14 mouse cellular contexts compared by ENCODE assay signal in genomic region chr8:45110813-45111104, GRCm38 (mm10). TPM values are rescaled to one million over a fixed set of nuclear protein-coding genes. Genes with fewer than 3 reads are reported as not detected.
DNase-seq lines count a peak whose midpoint lies in the region; ATAC-seq and TF ChIP-seq lines count a peak whose summit lies in the region.
"Had no signal": no experiment of that assay in that cellular context is flagged by ENCODE, and none has a peak within 500 bp of the region (broad histone marks: within the 10 kb centered on the region; RNA-seq: fewer than 3 reads in every experiment).

No protein-coding gene starts in this region.

- H3K9me3 ChIP-seq in heart, embryonic 11.5 days (replicated peaks; ENCODE audit: control insufficient read depth, low read length), result no peaks in the 10 kb centered on the region
- H3K9me3 ChIP-seq in ES-E14 (ENCODE audit: control insufficient read depth, insufficient read depth, low read depth, low read length), result no peaks in the 10 kb centered on the region
- no peaks in the 10 kb centered on the region for H3K9me3 ChIP-seq in forebrain, embryonic 15.5 days
- H3K9me3 ChIP-seq in limb, embryonic 15.5 days, result no peaks in the 10 kb centered on the region

- H3K4me1 ChIP-seq in heart, embryonic 11.5 days (ENCODE audit: control insufficient read depth, insufficient read depth, low read length), result no peaks in the 10 kb centered on the region
- peaks cover 5 to 6% of the 10 kb centered on the region in 2 experiments; a peak in 3 of 4 replicates for H3K4me1 ChIP-seq in ES-E14 (ENCODE audit: control insufficient read depth in 2 of 2, insufficient read depth in 2 of 2, low read length in 2 of 2, poor library complexity in 1 of 2)
- peaks cover 15% of the 10 kb centered on the region; the same call in 1 of the 2 replicates for H3K4me1 ChIP-seq in forebrain, embryonic 15.5 days
- H3K4me1 ChIP-seq in limb, embryonic 15.5 days, result peaks cover 11% of the 10 kb centered on the region; the same call in 1 of the 2 replicates

- peak overlapping the region; percentile 58; the same call in 1 of the 2 replicates for H3K4me2 ChIP-seq in heart, embryonic 11.5 days
- peak overlapping the region; percentile 50 for H3K4me2 ChIP-seq in forebrain, embryonic 15.5 days (replicated peaks)
- peak overlapping the region; percentile 43 for H3K4me2 ChIP-seq in limb, embryonic 15.5 days

- in situ Hi-C loops in ES-E14 (cut with MboI; ENCODE audit: low sequenced_read_pairs in 2 of 2, unreplicated experiment in 2 of 2), result no loop called here

- no peak overlapping the region; the same call in 1 of the 2 replicates for H3K4me3 ChIP-seq in heart, embryonic 11.5 days (ENCODE audit: low read depth, low read length)
- no peak overlapping the region for H3K4me3 ChIP-seq in ES-E14 (ENCODE audit: insufficient read depth in 1 of 2, low read depth in 1 of 2, low read length in 2 of 2, poor library complexity in 1 of 2, severe bottlenecking in 1 of 2)
- H3K4me3 ChIP-seq in forebrain, embryonic 15.5 days, result peak overlapping the region; percentile 31
- H3K4me3 ChIP-seq in limb, embryonic 15.5 days, result no peak overlapping the region

- peaks cover 7% of the 10 kb centered on the region; the same call in 1 of the 2 replicates for H3K27me3 ChIP-seq in heart, embryonic 11.5 days (ENCODE audit: control insufficient read depth, insufficient read depth, low read length)
- H3K27me3 ChIP-seq in forebrain, embryonic 15.5 days, result no peaks in the 10 kb centered on the region
- peaks cover 15% of the 10 kb centered on the region; the same call in 1 of the 2 replicates for H3K27me3 ChIP-seq in limb, embryonic 15.5 days

- H3K36me3 ChIP-seq in heart, embryonic 11.5 days (ENCODE audit: control insufficient read depth, insufficient read depth, low read length), result no peaks in the 10 kb centered on the region
- no peaks in the 10 kb centered on the region for H3K36me3 ChIP-seq in ES-E14 (ENCODE audit: control insufficient read depth, insufficient read depth, low read length, poor library complexity, severe bottlenecking)
- no peaks in the 10 kb centered on the region for H3K36me3 ChIP-seq in forebrain, embryonic 15.5 days
- no peaks in the 10 kb centered on the region for H3K36me3 ChIP-seq in limb, embryonic 15.5 days

- no peak overlapping the region for H3K9ac ChIP-seq in heart, embryonic 11.5 days (ENCODE audit: low read depth, low read length)
- H3K9ac ChIP-seq in ES-E14 (ENCODE audit: insufficient read depth, low read depth, low read length, poor library complexity, severe bottlenecking), result no peak overlapping the region
- H3K9ac ChIP-seq in forebrain, embryonic 15.5 days (replicated peaks), result no peak overlapping the region
- H3K9ac ChIP-seq in limb, embryonic 15.5 days, result no peak overlapping the region
- H3K9ac ChIP-seq: liver, embryonic 14.5 days had no signal

- intact Hi-C loops in heart, postnatal 14 days (cut with DNase I), result no loop called here
- intact Hi-C loops in left cerebral cortex, postnatal 25 days (cut with DNase I), result no loop called here

- 35% methylated on average over 5 of the region's 5 CpGs for WGBS in heart, embryonic 11.5 days (ENCODE audit: insufficient replicate concordance)
- WGBS in forebrain, embryonic 15.5 days, result 46% methylated on average over 5 of the region's 5 CpGs
- 31% methylated on average over 5 of the region's 5 CpGs for WGBS in limb, embryonic 15.5 days

- no peak for ATAC-seq in heart, embryonic 11.5 days (replicated peaks; ENCODE audit: insufficient number of reproducible peaks, low FRiP score, low TSS enrichment)
- no peak; the same call in 1 of the 2 replicates for ATAC-seq in forebrain, embryonic 15.5 days (replicated peaks)
- no peak for ATAC-seq in limb, embryonic 15.5 days (ENCODE audit: insufficient number of reproducible peaks, low FRiP score, low TSS enrichment, low read depth)
- ATAC-seq: inflammation-experienced regulatory T-cells, adult 6 months had no signal

- H3K27ac ChIP-seq in heart, embryonic 11.5 days (ENCODE audit: low read depth, low read length), result no peak overlapping the region
- no peak overlapping the region for H3K27ac ChIP-seq in ES-E14 (ENCODE audit: insufficient read depth, low read depth, low read length, poor library complexity, severe bottlenecking)
- H3K27ac ChIP-seq in forebrain, embryonic 15.5 days (replicated peaks), result no peak overlapping the region
- no peak overlapping the region for H3K27ac ChIP-seq in limb, embryonic 15.5 days
- H3K27ac ChIP-seq: liver, embryonic 14.5 days had no signal

- no peak for DNase-seq in heart, postnatal 14 days
- no peak for DNase-seq in ES-E14 (ENCODE audit: low read depth, low spot score)
- DNase-seq in left cerebral cortex, postnatal 25 days (ENCODE audit: low spot score in 2 of 2), result no peak
- no peak for DNase-seq in adrenal gland, adult (ENCODE audit: inconsistent age in 2 of 2, low spot score in 1 of 2)
- DNase-seq in gastrocnemius, adult 18-20 months (ENCODE audit: low spot score), result no peak
- DNase-seq: cerebellum, postnatal 36 days; right cerebral cortex, adult 18-20 months had no signal

TF ChIP-seq in ES-E14, 5 proteins besides CTCF, POLR2A, EP300 and RAD21:
- TF ChIP-seq ZC3H11A (IDR thresholded peaks at IDR 0.05; ENCODE audit: borderline replicate concordance, low read depth, low read length) (no peak), MAFK (IDR thresholded peaks at IDR 0.05; ENCODE audit: insufficient read depth, low read depth, low read length) (no peak), HCFC1 (IDR thresholded peaks at IDR 0.05; ENCODE audit: borderline replicate concordance, insufficient read depth, low read length) (0 out of 2 replicates have a peak, but pooled peaks have one; percentile 34), CHD2 (IDR thresholded peaks at IDR 0.05; ENCODE audit: low read depth, low read length) (no peak)

RNA-seq across cellular contexts. Expression of gene Mtnr1a, which starts 41.8 kb away (rescaled TPM):
- 0.14 TPM in 1 of 2 replicates, not detected in the other for polyA plus RNA-seq in heart, embryonic 11.5 days (2014; fragmentation: Nextera tagmentation; extraction: Ambion mirVana)
- total RNA-seq in heart, postnatal 14 days (2021), result not detected
- 0.16 and 0.18 TPM in 2 replicates for total RNA-seq in ES-E14 (2012; rRNA removed)
- polyA plus RNA-seq in forebrain, embryonic 15.5 days (2015; fragmentation: Nextera tagmentation; extraction: Ambion mirVana), result 0.15 TPM in 1 of 2 replicates, not detected in the other
- 0.24 TPM in 1 of 2 replicates, not detected in the other for polyA plus RNA-seq in limb, embryonic 15.5 days (2015; fragmentation: Nextera tagmentation; extraction: Ambion mirVana)
- not detected for total RNA-seq in left cerebral cortex, postnatal 25 days (2021)
- total RNA-seq in gastrocnemius, adult 18-20 months (2021), result not detected
- total RNA-seq: layer of hippocampus, postnatal 10 days had no signal
- polyA plus RNA-seq: frontal cortex, adult 2 months; inflammation-experienced regulatory T-cells, adult 6 months had no signal
